Mouse (Mus musculus): ENCODE measurements around the gene Mrgprb2.

Mrgprb2 gene

GRCm38 (mm10) chr7:48557986-48558385, at the start of gene Mrgprb2:
Gene Mrgprb2, minus strand, starts transcription at chr7:48558086.
- DNase-seq (ENCODE audit: low spot score), result no peak

All from MN1 (cell line).